Comparison of ENCODE assay signal across 8 mouse cellular contexts in genomic region chr12:111165831-111166591, GRCm38 (mm10). TPM values are rescaled to one million over a fixed set of nuclear protein-coding genes. Genes with fewer than 3 reads are reported as not detected.
DNase-seq lines count a peak whose midpoint lies in the region; ATAC-seq lines count a peak whose summit lies in the region.

Gene Traf3, plus strand, starts transcription at chr12:111166370.

- no peak for ATAC-seq in hindbrain, embryonic 13.5 days (ENCODE audit: low FRiP score)

- peaks cover 74% of the 10 kb centered on the region for H3K4me1 ChIP-seq in hindbrain, embryonic 13.5 days (replicated peaks)

- H3K27ac ChIP-seq in hindbrain, embryonic 13.5 days, result peak within 1 kb of the TSS; percentile 92

- H3K27me3 ChIP-seq in hindbrain, embryonic 13.5 days, result no peaks in the 10 kb centered on the region

- H3K9me3 ChIP-seq in hindbrain, embryonic 13.5 days, result no peaks in the 10 kb centered on the region

- H3K36me3 ChIP-seq in hindbrain, embryonic 13.5 days, result no peaks in the 10 kb centered on the region

- H3K4me3 ChIP-seq in hindbrain, embryonic 13.5 days, result peak within 1 kb of the TSS; percentile 83

- WGBS in hindbrain, embryonic 13.5 days, result 5% methylated on average over 58 of the region's 105 CpGs

- peak; percentile 87 for DNase-seq in Muller cell, postnatal 12 days (ENCODE audit: inconsistent ontology term)
- peak; percentile 63 for DNase-seq in cerebellum, adult 11-12 months
- DNase-seq in forelimb bud, embryonic 11.5 days (ENCODE audit: low read depth, low spot score), result peak; percentile 71
- peak; percentile 44 to 47 for DNase-seq in layer of hippocampus, postnatal 36 days
- DNase-seq in lung, postnatal 4 days, result peak; percentile 83 to 92
- peak; percentile 87 for DNase-seq in retina, embryonic 14.5 days (ENCODE audit: low spot score)
- peak; percentile 73 to 79 for DNase-seq in thymus, postnatal 36 days

- peak within 1 kb of the TSS; percentile 89 for H3K9ac ChIP-seq in hindbrain, embryonic 13.5 days

- peak within 1 kb of the TSS; percentile 85 for H3K4me2 ChIP-seq in hindbrain, embryonic 13.5 days

RNA-seq across cellular contexts. Expression of gene Traf3, which starts in this region (rescaled TPM):
- 15.6 and 17.0 TPM in 2 replicates for polyA plus RNA-seq in hindbrain, embryonic 13.5 days (2015; fragmentation: Nextera tagmentation; extraction: Ambion mirVana)
- total RNA-seq in layer of hippocampus, postnatal 36 days (2021), result 10 to 100 TPM; 71.9 to 86.6 TPM
